Mouse (Mus musculus) stomach, embryonic 14.5 days (tissue): Measurements from ENCODE around the gene Ldlrap1. TPM values are rescaled to one million over a fixed set of nuclear protein-coding genes. Genes with fewer than 3 reads are reported as not detected.
A peak's percentile ranks its signal among the peaks of the same experiment; 100 is the strongest.

Source experiments
- ATAC-seq: fragments of 200-750 bp; cut with Nextera tagmentation; 2 replicates; pipeline ENCODE4 v1.8.0; 2017; ENCODE audit warnings: low read depth, moderate TSS enrichment; ENCODE audit not compliant: insufficient number of reproducible peaks, insufficient read depth, low FRiP score
- H3K27ac ChIP-seq: fragments of 300-500 bp; sonication (generic); 2 replicates; pipeline ENCODE4 v1.5.1; 2014; ENCODE audit warnings: mild to moderate bottlenecking, low read length, moderate library complexity, mixed read lengths
- H3K27me3 ChIP-seq: fragments of 300-500 bp; sonication (generic); 2 replicates; pipeline ENCODE4 v1.6.1; 2014; ENCODE audit warnings: low read length, control low read depth, mixed read lengths; ENCODE audit not compliant: control insufficient read depth, insufficient read depth
- H3K36me3 ChIP-seq: fragments of 300-500 bp; sonication (generic); 2 replicates; pipeline ENCODE4 v1.6.1; 2014; ENCODE audit warnings: mild to moderate bottlenecking, control low read depth, low read length, moderate library complexity, mixed read lengths; ENCODE audit not compliant: control insufficient read depth, insufficient read depth
- H3K4me1 ChIP-seq: fragments of 300-500 bp; sonication (generic); 2 replicates; pipeline ENCODE4 v1.6.1; 2014; ENCODE audit warnings: low read length, control low read depth, mixed read lengths; ENCODE audit not compliant: control insufficient read depth, insufficient read depth
- H3K4me2 ChIP-seq: fragments of 300-500 bp; sonication (generic); replicated peaks from 2 replicates; pipeline ENCODE4 v1.6.1; 2014; ENCODE audit warnings: low read depth, low read length, control low read depth
- H3K4me3 ChIP-seq: fragments of 300-500 bp; sonication (generic); 2 replicates; pipeline ENCODE4 v1.5.1; 2014; ENCODE audit warnings: low read depth, low read length, control low read depth
- H3K9ac ChIP-seq: fragments of 300-500 bp; sonication (generic); replicated peaks from 2 replicates; pipeline ENCODE4 v1.6.1; 2014; ENCODE audit warnings: low read depth, mild to moderate bottlenecking, control low read depth, low read length, moderate library complexity, mixed read lengths
- H3K9me3 ChIP-seq: fragments of 300-500 bp; sonication (generic); 2 replicates; pipeline ENCODE4 v1.6.1; 2016; ENCODE audit warnings: low read depth, low read length, control low read depth; ENCODE audit not compliant: control insufficient read depth
- WGBS: fragments of 180-500 bp; shearing (Covaris S2); extraction: QIAGEN DNeasy Blood & Tissue Kit; methylation state at CpG from one replicate; pipeline ENCODE4 v1.1.7; 2014; 5-methylcytosine and 5-hydroxymethylcytosine counted together
- polyA plus RNA-seq: library from polyadenylated mRNA; unstranded; fragments of >200 nt; fragmentation: Nextera tagmentation; extraction: Ambion mirVana; gene quantifications from 2 replicates; pipeline ENCODE4 v1.2.1, GENCODE M21; 2014

Gene Ldlrap1
- polyA plus RNA-seq, 1 experiment from 2014 or later: 18.9 TPM

GRCm38 (mm10) chr4:134703835-134704546 is 63.8 kb downstream of the Ldlrap1 start, which contains the start of gene Man1c1:
Gene Man1c1 (minus strand): TSS chr4:134704290.
- Histone ChIP-seq H3K4me3 (peak within 1 kb of the TSS; percentile 57), H3K4me1 (0 out of 2 replicates have a peak, but pooled peaks cover 3% of the 10 kb centered on the region), H3K9ac (peak within 1 kb of the TSS; percentile 45), H3K36me3 (no peaks in the 10 kb centered on the region), H3K27me3 (peaks cover 10% of the 10 kb centered on the region; the same call in 1 of the 2 replicates), H3K4me2 (peak within 1 kb of the TSS; percentile 99), H3K27ac (no peak within 1 kb of the TSS), H3K9me3 (no peaks in the 10 kb centered on the region)
- ATAC-seq: peak; percentile 94
- WGBS: under 1% methylated on average over 81 of the region's 81 CpGs

DNA sequence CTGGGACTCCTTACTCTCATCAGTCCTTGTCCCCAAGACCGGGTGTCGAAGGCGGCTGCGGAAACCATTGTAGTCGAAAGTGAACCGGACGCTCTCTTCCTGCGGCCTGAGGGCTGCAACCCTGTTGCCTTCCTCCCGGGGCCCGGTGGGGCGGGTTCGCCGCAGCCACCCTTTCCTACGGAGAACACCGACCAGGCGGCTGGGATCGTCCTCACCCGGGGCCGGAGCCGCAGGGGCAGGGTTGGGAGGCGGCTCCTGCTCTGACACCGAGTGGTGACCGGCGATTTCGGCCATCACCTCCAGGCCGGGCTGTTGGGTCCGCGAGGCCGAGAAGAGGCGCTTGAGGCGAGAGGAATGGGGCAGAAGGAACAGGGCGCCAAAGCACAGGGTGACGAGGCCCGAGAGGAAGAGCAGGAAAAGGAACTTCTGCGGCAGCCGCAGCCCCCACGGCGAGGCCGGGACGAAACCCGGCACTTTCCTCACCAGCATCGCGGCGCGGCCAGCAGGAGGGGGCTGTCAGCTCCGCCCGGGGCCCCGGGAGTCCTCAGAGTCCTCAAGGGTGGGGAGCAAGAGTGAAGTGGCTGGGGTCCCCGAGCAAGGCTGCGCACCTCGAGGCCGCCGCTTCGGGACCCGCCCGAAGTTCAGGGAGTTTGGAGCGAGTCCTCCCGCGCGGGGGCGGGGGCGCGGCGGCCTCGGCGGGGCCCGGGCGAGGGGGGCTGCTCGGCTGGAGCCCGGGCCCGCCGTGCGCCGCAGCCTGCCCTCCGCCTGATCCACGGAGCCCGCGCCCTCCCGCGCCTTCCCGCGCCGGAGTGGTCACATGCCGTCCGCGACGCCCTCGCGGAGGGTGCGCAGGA is 64.6 kb downstream of the Ldlrap1 start:
- WGBS: 1% methylated on average over 77 of the region's 90 CpGs
- ATAC-seq: peak; percentile 0; the same call in 1 of the 2 replicates

GRCm38 (mm10) chr4:134701934-134702333 is 65.9 kb downstream of the Ldlrap1 start:
- no peak overlapping the region for H3K27ac ChIP-seq
- ATAC-seq: no peak
- peak overlapping the region; percentile 99; the same call in 1 of the 2 replicates for H3K4me2 ChIP-seq
- H3K27me3 ChIP-seq: peaks cover 10% of the 10 kb centered on the region; the same call in 1 of the 2 replicates
- H3K9ac ChIP-seq: no peak overlapping the region
- H3K36me3 ChIP-seq: no peaks in the 10 kb centered on the region
- H3K4me3 ChIP-seq: no peak overlapping the region
- H3K4me1 ChIP-seq: 0 out of 2 replicates have a peak, but pooled peaks cover 3% of the 10 kb centered on the region
- 28% methylated on average over 6 of the region's 6 CpGs for WGBS
- no peaks in the 10 kb centered on the region for H3K9me3 ChIP-seq

More for the DNA sequence above, 64.6 kb downstream of the Ldlrap1 start:
- Histone ChIP-seq H3K27ac (no peak overlapping the region), H3K27me3 (peaks cover 10% of the 10 kb centered on the region; the same call in 1 of the 2 replicates), H3K36me3 (no peaks in the 10 kb centered on the region), H3K4me2 (peak overlapping the region; percentile 99), H3K4me1 (0 out of 2 replicates have a peak, but pooled peaks cover 3% of the 10 kb centered on the region), H3K4me3 (peak overlapping the region; percentile 57), H3K9ac (peak overlapping the region; percentile 45), H3K9me3 (no peaks in the 10 kb centered on the region)

DNA sequence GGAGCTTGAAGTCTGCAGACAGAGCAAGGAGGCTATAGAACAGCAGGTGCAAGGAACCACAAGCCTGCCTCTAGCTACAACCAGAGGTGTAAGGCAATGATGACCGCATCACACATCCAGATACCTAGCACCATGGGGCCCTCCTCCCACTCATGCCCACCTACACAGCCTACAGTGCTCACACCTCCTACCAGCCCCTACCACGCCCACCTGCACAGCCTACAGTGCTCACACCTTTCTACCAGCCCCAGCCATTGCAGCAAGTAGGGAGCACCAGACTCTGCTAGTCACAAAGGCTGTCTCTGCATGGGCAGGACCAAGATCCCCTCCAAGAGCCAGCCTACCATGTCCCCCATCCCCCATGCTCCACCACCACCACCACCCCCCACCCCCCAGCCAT is 66.9 kb downstream of the Ldlrap1 start:
- H3K4me2 ChIP-seq: no peak overlapping the region
- H3K4me3 ChIP-seq: no peak overlapping the region
- peaks cover 10% of the 10 kb centered on the region; the same call in 1 of the 2 replicates for H3K27me3 ChIP-seq
- no peaks in the 10 kb centered on the region for H3K9me3 ChIP-seq
- H3K36me3 ChIP-seq: no peaks in the 10 kb centered on the region
- no peak overlapping the region for H3K27ac ChIP-seq
- no peak overlapping the region for H3K9ac ChIP-seq
- H3K4me1 ChIP-seq: 0 out of 2 replicates have a peak, but pooled peaks cover 3% of the 10 kb centered on the region
- 92% methylated on average over 2 of the region's 2 CpGs for WGBS
- ATAC-seq: no peak

DNA sequence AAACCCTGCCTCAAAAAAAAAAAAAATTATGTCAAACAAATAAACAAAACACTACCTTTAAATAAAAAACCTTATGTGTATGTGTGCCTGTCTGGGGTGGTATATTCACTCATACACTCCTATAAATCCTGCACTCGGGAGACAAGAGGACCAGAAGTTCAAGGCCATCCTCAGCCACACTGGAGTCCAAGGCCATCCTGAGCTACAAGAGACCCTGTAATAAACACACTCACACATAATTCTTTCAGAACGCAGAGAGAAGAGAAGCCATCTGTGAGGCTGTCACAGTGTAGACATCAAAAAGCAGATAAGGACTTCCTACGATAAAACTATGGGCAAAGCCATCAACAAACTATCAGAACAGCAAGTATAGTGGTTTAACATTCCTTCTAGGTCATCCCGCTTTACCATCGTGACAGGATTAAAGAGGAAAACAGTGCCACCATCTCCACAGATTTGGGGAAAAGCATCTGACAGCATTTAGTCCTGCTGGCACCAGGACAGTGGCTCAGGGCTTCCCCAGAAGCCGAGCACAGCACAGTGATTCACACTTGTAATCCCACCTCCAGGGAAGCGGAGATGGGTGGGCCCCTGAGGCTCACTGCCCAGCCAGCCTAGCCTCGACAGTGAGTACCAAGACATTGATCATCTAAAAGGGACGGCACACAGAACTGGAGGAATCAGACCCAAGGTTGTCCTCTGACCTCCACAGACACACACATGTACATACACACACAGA is 74.5 kb downstream of the Ldlrap1 start:
- Histone ChIP-seq H3K9me3 (no peaks in the 10 kb centered on the region; the same call in 1 of the 2 replicates), H3K36me3 (no peaks in the 10 kb centered on the region), H3K9ac (no peak overlapping the region), H3K4me2 (no peak overlapping the region), H3K27me3 (no peaks in the 10 kb centered on the region), H3K27ac (no peak overlapping the region), H3K4me1 (no peaks in the 10 kb centered on the region), H3K4me3 (no peak overlapping the region)
- ATAC-seq: no peak
- WGBS: 66% methylated on average over 9 of the region's 9 CpGs

DNA sequence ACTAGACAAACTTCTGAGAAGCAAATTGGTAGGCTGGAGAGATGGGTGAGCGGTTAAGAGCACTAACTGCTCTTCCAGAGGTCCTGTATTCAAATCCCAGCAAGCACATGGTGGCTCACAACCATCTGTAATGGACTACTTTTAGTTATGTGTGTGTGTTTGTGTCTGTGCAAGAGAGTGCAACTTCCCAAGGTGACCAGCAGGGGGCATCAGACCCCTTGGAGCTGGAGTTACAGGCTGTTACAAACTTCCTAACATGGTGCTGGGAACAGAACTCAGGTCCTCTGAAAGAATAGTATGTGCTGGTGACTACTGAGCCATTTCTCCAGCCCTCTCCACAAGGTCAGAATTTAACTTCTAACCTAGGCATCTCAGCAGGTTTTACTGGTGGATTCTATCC is 75.4 kb downstream of the Ldlrap1 start:
- ATAC-seq: no peak
- no peaks in the 10 kb centered on the region for H3K36me3 ChIP-seq
- WGBS: 84% methylated on average over 1 of the region's 1 CpGs
- H3K4me3 ChIP-seq: no peak overlapping the region
- no peak overlapping the region for H3K9ac ChIP-seq
- no peak overlapping the region for H3K4me2 ChIP-seq
- no peak overlapping the region for H3K27ac ChIP-seq
- no peaks in the 10 kb centered on the region for H3K27me3 ChIP-seq
- H3K9me3 ChIP-seq: no peaks in the 10 kb centered on the region; the same call in 1 of the 2 replicates
- no peaks in the 10 kb centered on the region for H3K4me1 ChIP-seq
